Mouse (Mus musculus) kidney, postnatal 0 days (tissue): Measurements from ENCODE around the gene Lipc. TPM values are rescaled to one million over a fixed set of nuclear protein-coding genes. Genes with fewer than 3 reads are reported as not detected.
"Not testable (repeated sequence)": the region's sequence is repeated elsewhere in the genome, so short reads cannot be mapped to it uniquely, and the experiment has no call there.

Experiments used
- ATAC-seq: fragments of 200-750 bp; cut with Nextera tagmentation; replicated peaks from 2 replicates; pipeline ENCODE4 v1.8.0; 2017; ENCODE audit warnings: low read depth, moderate number of reproducible peaks, moderate TSS enrichment, moderate library complexity; ENCODE audit not compliant: low FRiP score
- DNase-seq: peaks from one replicate; pipeline ENCODE4 v3.0.0-alpha.2; 2016; ENCODE audit warnings: low spot score
- H3K27ac ChIP-seq: fragments of 300-500 bp; sonication (generic); 2 replicates; pipeline ENCODE4 v1.5.1; 2014; ENCODE audit warnings: mild to moderate bottlenecking
- H3K27me3 ChIP-seq: fragments of 300-500 bp; sonication (generic); 2 replicates; pipeline ENCODE4 v1.6.1; 2014; ENCODE audit warnings: low read length, mixed read lengths; ENCODE audit not compliant: insufficient read depth
- H3K36me3 ChIP-seq: fragments of 300-500 bp; sonication (generic); 2 replicates; pipeline ENCODE4 v1.6.1; 2014; ENCODE audit warnings: low read length, mixed read lengths; ENCODE audit not compliant: insufficient read depth
- H3K4me1 ChIP-seq: fragments of 300-500 bp; sonication (generic); replicated peaks from 2 replicates; pipeline ENCODE4 v1.6.1; 2014; ENCODE audit warnings: antibody characterized with exemption, low read length, mixed read lengths; ENCODE audit not compliant: insufficient read depth
- H3K4me2 ChIP-seq: fragments of 300-500 bp; sonication (generic); 2 replicates; pipeline ENCODE4 v1.6.1; 2014; ENCODE audit warnings: mild to moderate bottlenecking, low read length, moderate library complexity, mixed read lengths
- H3K4me3 ChIP-seq: fragments of 300-500 bp; sonication (generic); replicated peaks from 2 replicates; pipeline ENCODE4 v1.5.1; 2014; ENCODE audit warnings: low read depth, low read length
- H3K9ac ChIP-seq: fragments of 300-500 bp; sonication (generic); 2 replicates; pipeline ENCODE4 v1.6.1; 2014; ENCODE audit warnings: low read depth, low read length
- H3K9me3 ChIP-seq: fragments of 300-500 bp; sonication (generic); replicated peaks from 2 replicates; pipeline ENCODE4 v1.6.1; 2016; ENCODE audit warnings: low read length, inconsistent platforms, mixed read lengths
- CTCF ChIP-seq: IDR thresholded peaks from 2 replicates; pipeline ENCODE4 v1.5.1; 2016; ENCODE audit warnings: antibody characterized with exemption, low read depth, mild to moderate bottlenecking, moderate library complexity
- WGBS: fragments of 180-500 bp; shearing (Covaris S2); extraction: QIAGEN DNeasy Blood & Tissue Kit; methylation state at CpG from one replicate; pipeline ENCODE4 v1.1.7; 2014; 5-methylcytosine and 5-hydroxymethylcytosine counted together
- polyA plus RNA-seq: library from polyadenylated mRNA; unstranded; fragments of >200 nt; fragmentation: Nextera tagmentation; extraction: Ambion mirVana; gene quantifications from 2 replicates; pipeline ENCODE4 v1.2.1, GENCODE M21; 2015

Lipc gene
- polyA plus RNA-seq, 1 experiment from 2014 or later: 0.46 TPM

- Histone ChIP-seq H3K9ac (no peak overlapping the region), H3K27me3 (no peaks in the 10 kb centered on the region), H3K4me2 (no peak overlapping the region), H3K36me3 (no peaks in the 10 kb centered on the region), H3K4me3 (no peak overlapping the region), H3K27ac (no peak overlapping the region), H3K4me1 (peaks cover 14% of the 10 kb centered on the region; the same call in 1 of the 2 replicates), H3K9me3 (no peaks in the 10 kb centered on the region)
- ATAC-seq: no peak
- WGBS: 80% methylated on average over 4 of the region's 4 CpGs
- no peak for TF ChIP-seq CTCF
- no peak for DNase-seq
Measured at GRCm38 (mm10) chr9:70867381-70867780, 84.6 kb downstream of the Lipc start.

GRCm38 (mm10) chr9:70864039-70864438 lies 88.0 kb downstream of the Lipc start:
- TF ChIP-seq CTCF: no peak
- H3K4me1 ChIP-seq: peaks cover 14% of the 10 kb centered on the region; the same call in 1 of the 2 replicates
- no peaks in the 10 kb centered on the region for H3K9me3 ChIP-seq
- H3K4me2 ChIP-seq: no peak overlapping the region
- H3K9ac ChIP-seq: no peak overlapping the region
- no peaks in the 10 kb centered on the region for H3K27me3 ChIP-seq
- no peaks in the 10 kb centered on the region for H3K36me3 ChIP-seq
- no peak overlapping the region for H3K4me3 ChIP-seq
- DNase-seq: no peak
- WGBS: 44% methylated on average over 8 of the region's 8 CpGs
- no peak for ATAC-seq
- H3K27ac ChIP-seq: peak overlapping the region; percentile 79

- peaks cover 14% of the 10 kb centered on the region; the same call in 1 of the 2 replicates for H3K4me1 ChIP-seq
- TF ChIP-seq CTCF: no peak
- no peaks in the 10 kb centered on the region for H3K36me3 ChIP-seq
- H3K9me3 ChIP-seq: no peaks in the 10 kb centered on the region
- no peaks in the 10 kb centered on the region for H3K27me3 ChIP-seq
- peak overlapping the region; percentile 79 for H3K27ac ChIP-seq
- WGBS: 10% methylated on average over 8 of the region's 8 CpGs
- no peak overlapping the region for H3K9ac ChIP-seq
- ATAC-seq (peak; percentile 88), DNase-seq (peak; percentile 93)
- H3K4me3 ChIP-seq: no peak overlapping the region
- no peak overlapping the region for H3K4me2 ChIP-seq
Measured at GRCm38 (mm10) chr9:70863299-70863698, 88.7 kb downstream of the Lipc start.

- peaks cover 14% of the 10 kb centered on the region; the same call in 1 of the 2 replicates for H3K4me1 ChIP-seq
- no peak overlapping the region for H3K4me2 ChIP-seq
- H3K27ac ChIP-seq: no peak overlapping the region
- no peaks in the 10 kb centered on the region for H3K9me3 ChIP-seq
- no peak overlapping the region for H3K4me3 ChIP-seq
- no peaks in the 10 kb centered on the region for H3K27me3 ChIP-seq
- H3K36me3 ChIP-seq: no peaks in the 10 kb centered on the region
- ATAC-seq (peak; percentile 27; the same call in 1 of the 2 replicates), DNase-seq (peak; percentile 81)
- TF ChIP-seq CTCF: no peak
- WGBS: 24% methylated on average over 5 of the region's 5 CpGs
- H3K9ac ChIP-seq: no peak overlapping the region
Measured at GRCm38 (mm10) chr9:70859233-70859632, 92.8 kb downstream of the Lipc start.

GRCm38 (mm10) chr9:70855868-70856267 lies 96.2 kb downstream of the Lipc start:
- Histone ChIP-seq H3K27ac (no peak overlapping the region), H3K36me3 (no peaks in the 10 kb centered on the region), H3K27me3 (no peaks in the 10 kb centered on the region), H3K9ac (no peak overlapping the region), H3K4me3 (no peak overlapping the region), H3K9me3 (no peaks in the 10 kb centered on the region), H3K4me1 (no peaks in the 10 kb centered on the region; the same call in 1 of the 2 replicates), H3K4me2 (no peak overlapping the region)
- ATAC-seq (no peak), DNase-seq (peak; percentile 24)
- WGBS: 60% methylated on average over 6 of the region's 6 CpGs
- no peak for TF ChIP-seq CTCF

- no peak for DNase-seq
- H3K4me1 ChIP-seq: no peaks in the 10 kb centered on the region; the same call in 1 of the 2 replicates
- H3K27ac ChIP-seq: no peak overlapping the region
- no peaks in the 10 kb centered on the region for H3K27me3 ChIP-seq
- no peak overlapping the region for H3K9ac ChIP-seq
- ATAC-seq: no peak
- no peak overlapping the region for H3K4me2 ChIP-seq
- no peak for TF ChIP-seq CTCF
- H3K4me3 ChIP-seq: no peak overlapping the region
- no peaks in the 10 kb centered on the region for H3K9me3 ChIP-seq
- H3K36me3 ChIP-seq: no peaks in the 10 kb centered on the region
- 63% methylated on average over 6 of the region's 6 CpGs for WGBS
Measured at GRCm38 (mm10) chr9:70854950-70855349, 97.1 kb downstream of the Lipc start.

- DNase-seq, H3K4me3 ChIP-seq, H3K9me3 ChIP-seq, H3K4me2 ChIP-seq, H3K4me1 ChIP-seq, H3K9ac ChIP-seq, H3K27ac ChIP-seq, H3K27me3 ChIP-seq, ATAC-seq, H3K36me3 ChIP-seq: not testable (repeated sequence)
- 89% methylated on average over 15 of the region's 15 CpGs for WGBS
Measured at GRCm38 (mm10) chr9:70853081-70853480, 98.9 kb downstream of the Lipc start.
